Mouse (Mus musculus) G1E (cell line): Measurements from ENCODE around the gene H2-Ob. TPM values are rescaled to one million over a fixed set of nuclear protein-coding genes. Genes with fewer than 3 reads are reported as not detected.

ENCODE experiments used
- ATAC-seq: 2 replicates; pipeline ENCODE4 v1.8.0; 2016; ENCODE audit warnings: mild to moderate bottlenecking; ENCODE audit not compliant: insufficient number of reproducible peaks, poor library complexity, low FRiP score, severe bottlenecking; ENCODE audit errors: extremely low read depth
- DNase-seq: peaks from one replicate; pipeline ENCODE4 v3.0.0; 2012; ENCODE audit warnings: low spot score
- H3K27me3 ChIP-seq: 2 replicates; pipeline ENCODE4 v1.6.1; 2012; ENCODE audit warnings: mild to moderate bottlenecking, low read length, inconsistent platforms; ENCODE audit not compliant: insufficient read depth
- H3K36me3 ChIP-seq: replicated peaks from 2 replicates; pipeline ENCODE3; 2012; ENCODE audit warnings: mild to moderate bottlenecking, inconsistent platforms
- H3K4me1 ChIP-seq: 2 replicates; pipeline ENCODE4 v1.6.1; 2012; ENCODE audit warnings: low read depth, low read length, inconsistent platforms, mixed read lengths; ENCODE audit not compliant: insufficient read depth
- H3K4me3 ChIP-seq: 2 replicates; pipeline ENCODE4 v1.5.1; 2012; ENCODE audit warnings: low read depth, mild to moderate bottlenecking, inconsistent platforms, low read length, moderate library complexity, mixed read lengths
- H3K9me3 ChIP-seq: replicated peaks from 2 replicates; pipeline ENCODE4 v1.6.1; 2012; ENCODE audit warnings: inconsistent platforms
- CTCF ChIP-seq: IDR thresholded peaks from 2 replicates; pipeline ENCODE4 v1.5.1; 2012; ENCODE audit warnings: low read depth, low read length, inconsistent platforms, mixed read lengths
- GATA1 ChIP-seq: IDR thresholded peaks from 2 replicates; pipeline ENCODE4 v1.6.1; 2012; ENCODE audit warnings: borderline replicate concordance, low read length, inconsistent platforms, mixed read lengths
- GATA2 ChIP-seq: IDR thresholded peaks from 2 replicates; pipeline ENCODE4 v1.6.1; 2012; ENCODE audit warnings: low read depth, low read length, inconsistent platforms, borderline replicate concordance
- POLR2AphosphoS5 ChIP-seq: IDR thresholded peaks from 2 replicates; pipeline ENCODE4 v1.6.1; 2012; ENCODE audit warnings: low read depth, low read length, inconsistent platforms; ENCODE audit not compliant: insufficient replicate concordance
- TAL1 ChIP-seq: conservative IDR thresholded peaks from 2 replicates; pipeline ENCODE4 v1.6.1; 2012; ENCODE audit warnings: low read depth, low read length, inconsistent platforms, mixed read lengths
- polyA plus RNA-seq: library from polyadenylated mRNA; stranded (reverse); fragments of >175 nt; gene quantifications from 2 replicates; pipeline ENCODE4 v1.2.3, GENCODE M21; 2012
- total RNA-seq, 2 experiments: library from RNA; stranded (forward) in 1 of 2; stranded (reverse) in 1 of 2; fragments of 200-1000 nt in 1 of 2; fragments of >200 nt in 1 of 2; fragmentation: Nextera tagmentation in 1 of 2; gene quantifications; 2 replicates each; pipeline ENCODE4 v1.2.3; 2014 to 2017

The H2-Ob gene
- total and polyA plus RNA-seq, 3 experiments, result 0.11 TPM; not detected in 2

DNA sequence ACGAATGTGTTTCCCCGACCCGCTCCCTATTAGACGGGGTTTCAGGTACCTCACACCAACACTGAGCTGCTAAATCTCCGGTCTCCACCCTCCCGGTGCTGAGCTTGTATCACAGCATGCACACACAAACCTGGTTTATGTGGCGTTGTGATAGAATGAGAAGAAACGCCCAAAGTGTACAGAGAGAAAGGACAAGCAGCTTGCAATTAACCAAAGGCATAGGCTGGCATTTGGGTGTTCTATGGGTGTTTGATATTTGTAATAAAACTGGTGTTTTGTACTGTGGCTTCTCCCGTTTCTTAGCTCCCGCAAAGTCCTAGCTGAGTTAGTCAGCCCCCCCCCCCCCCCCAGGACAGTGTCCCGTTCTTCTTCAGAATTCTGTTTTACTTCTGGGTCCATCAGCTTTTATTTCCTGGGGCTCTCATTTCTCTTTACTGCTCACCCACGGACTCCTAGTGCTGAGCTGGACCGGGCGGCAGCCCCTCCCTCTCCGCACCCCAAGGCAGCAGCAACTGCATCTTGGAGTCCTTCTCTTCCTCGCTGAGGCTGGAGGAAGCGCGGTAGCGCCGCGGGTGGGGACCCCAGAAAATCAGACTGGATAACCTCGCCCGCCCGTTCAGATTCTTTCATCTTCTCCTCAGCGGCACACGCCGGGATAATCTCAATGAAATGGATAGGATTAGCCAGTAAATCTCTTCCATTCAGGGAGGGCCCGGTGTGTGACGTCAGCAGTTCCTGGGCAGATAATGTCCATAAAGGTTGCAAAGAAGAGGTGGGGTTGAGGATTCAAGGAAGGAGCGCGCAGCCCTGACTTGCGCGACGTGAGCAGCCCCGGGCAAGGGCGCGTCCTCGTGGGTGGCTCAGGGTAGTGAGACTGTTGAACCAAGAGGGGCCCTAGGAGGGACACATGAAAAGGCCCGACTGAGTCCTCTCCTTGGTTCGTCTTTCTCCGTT, 41.5 kb upstream of the H2-Ob start, which contains the start of gene Psmb8:
TSS of gene Psmb8 (plus strand) at position 781 of the 954 bp plus-strand sequence.
- H3K36me3 ChIP-seq, result peaks cover 7% of the 10 kb centered on the region
- no peak for ATAC-seq
- no peaks in the 10 kb centered on the region for H3K9me3 ChIP-seq
- peaks cover 34% of the 10 kb centered on the region for H3K27me3 ChIP-seq
- DNase-seq, result no peak
- H3K4me1 ChIP-seq, result peaks cover 13% of the 10 kb centered on the region
- no peak for TF ChIP-seq POLR2AphosphoS5
- TF ChIP-seq GATA2, result no peak
- TF ChIP-seq GATA1, result no peak
- TF ChIP-seq TAL1, result no peak
- TF ChIP-seq CTCF, result no peak
- H3K4me3 ChIP-seq, result no peak within 1 kb of the TSS

DNA sequence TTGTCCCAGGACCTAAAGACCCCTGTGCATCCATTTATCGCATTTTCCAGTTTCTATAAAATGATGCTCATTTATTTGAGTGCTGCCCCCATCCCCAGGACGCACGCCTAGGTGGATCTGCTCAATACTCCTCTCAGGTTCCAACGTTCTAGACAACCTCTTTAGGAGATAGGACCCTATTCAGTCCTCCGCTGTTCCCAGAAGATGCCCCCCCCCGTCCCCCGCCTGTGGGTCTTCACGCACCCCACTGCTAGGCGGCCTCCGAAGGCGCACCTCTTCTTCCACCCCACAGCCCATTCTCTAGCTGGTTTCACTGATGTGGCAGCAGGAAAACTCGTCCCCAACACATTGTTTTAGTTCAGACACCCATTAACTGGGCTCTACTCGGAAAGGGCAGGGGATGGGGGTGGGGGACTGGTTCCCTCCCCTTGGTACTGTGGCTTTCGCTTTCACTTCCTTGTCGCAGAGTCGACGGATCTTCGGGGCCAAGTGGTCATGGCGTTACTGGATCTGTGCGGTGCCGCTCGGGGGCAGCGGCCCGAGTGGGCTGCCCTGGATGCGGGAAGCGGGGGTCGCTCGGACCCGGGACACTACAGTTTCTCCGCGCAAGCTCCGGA, 40.7 kb upstream of the H2-Ob start:
- no peak for ATAC-seq
- Histone ChIP-seq H3K9me3 (no peaks in the 10 kb centered on the region), H3K27me3 (peaks cover 34% of the 10 kb centered on the region), H3K36me3 (peaks cover 7% of the 10 kb centered on the region), H3K4me3 (no peak overlapping the region), H3K4me1 (peaks cover 13% of the 10 kb centered on the region)
- DNase-seq, result no peak
- TF ChIP-seq GATA1 (no peak), CTCF (no peak), TAL1 (no peak), POLR2AphosphoS5 (no peak), GATA2 (no peak)

DNA sequence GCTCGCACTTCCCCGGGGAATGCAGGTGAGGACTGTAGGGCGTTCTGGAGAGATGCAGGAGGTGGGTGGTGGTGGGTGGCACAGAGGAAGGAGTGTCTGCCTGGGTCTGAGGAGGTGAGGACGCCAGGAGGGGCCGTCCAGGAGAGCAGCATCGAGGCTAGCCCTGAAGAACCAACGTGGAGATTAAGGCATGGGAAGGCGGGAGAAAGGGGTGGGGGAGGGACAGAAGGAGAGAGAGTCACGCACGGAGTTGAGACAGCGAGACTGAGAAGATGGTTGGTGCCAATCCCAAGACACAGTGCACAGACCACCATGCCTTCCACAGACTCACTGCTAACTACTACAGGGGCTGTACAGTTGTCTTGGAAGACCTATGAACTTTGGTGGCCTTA, 40.2 kb upstream of the H2-Ob start:
- Histone ChIP-seq H3K27me3 (peaks cover 33% of the 10 kb centered on the region), H3K4me3 (no peak overlapping the region), H3K4me1 (peaks cover 13% of the 10 kb centered on the region), H3K9me3 (no peaks in the 10 kb centered on the region), H3K36me3 (peaks cover 5% of the 10 kb centered on the region)
- TF ChIP-seq GATA2 (no peak), POLR2AphosphoS5 (no peak), CTCF (no peak), TAL1 (no peak), GATA1 (no peak)
- ATAC-seq, result no peak
- no peak for DNase-seq

DNA sequence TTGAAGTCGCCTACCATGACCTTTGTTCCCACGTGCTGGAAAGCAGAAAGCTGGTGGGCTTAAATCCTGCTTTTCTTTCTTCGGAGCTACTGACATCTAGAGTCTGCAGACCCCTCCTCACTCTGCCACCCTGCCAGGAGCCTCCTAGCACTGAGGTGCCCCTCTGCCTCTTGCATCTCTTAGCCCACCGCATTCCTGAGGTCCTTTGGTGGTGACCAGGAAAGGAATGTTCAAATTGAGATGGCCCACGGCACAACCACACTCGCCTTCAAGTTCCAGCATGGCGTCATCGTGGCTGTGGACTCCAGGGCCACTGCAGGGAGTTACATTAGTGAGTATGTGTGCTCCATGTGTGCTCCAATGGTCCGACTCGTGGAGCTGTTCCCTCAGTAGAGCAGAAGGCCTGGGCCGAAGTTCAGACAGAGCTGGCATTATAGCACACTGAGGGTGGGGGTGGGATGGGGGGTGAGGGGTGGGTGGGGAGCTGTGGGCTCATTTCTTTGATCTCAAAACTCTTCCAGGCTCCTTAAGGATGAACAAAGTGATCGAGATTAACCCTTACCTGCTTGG, 39.6 kb upstream of the H2-Ob start:
- TF ChIP-seq POLR2AphosphoS5 (no peak), CTCF (no peak), TAL1 (no peak), GATA2 (no peak), GATA1 (no peak)
- DNase-seq (no peak), ATAC-seq (no peak)
- Histone ChIP-seq H3K9me3 (no peaks in the 10 kb centered on the region), H3K4me1 (peaks cover 17% of the 10 kb centered on the region), H3K27me3 (peaks cover 33% of the 10 kb centered on the region), H3K4me3 (no peak overlapping the region), H3K36me3 (peaks cover 3% of the 10 kb centered on the region)

DNA sequence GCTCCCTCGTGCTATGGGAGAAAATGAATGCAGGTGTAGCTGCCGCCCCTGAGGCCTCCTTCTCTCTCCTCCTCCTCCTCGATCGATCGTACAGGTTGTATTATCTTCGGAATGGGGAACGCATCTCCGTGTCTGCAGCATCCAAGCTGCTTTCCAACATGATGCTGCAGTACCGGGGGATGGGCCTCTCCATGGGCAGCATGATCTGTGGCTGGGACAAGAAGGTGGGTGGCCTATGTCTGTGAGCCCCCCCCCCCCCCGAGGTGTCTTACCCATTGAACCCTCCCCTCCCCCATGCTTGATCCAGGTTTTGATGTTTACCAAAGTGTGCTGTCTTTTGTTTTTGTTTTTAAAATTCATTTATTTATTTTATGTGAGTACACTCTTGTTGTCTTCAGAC, 38.7 kb upstream of the H2-Ob start:
- ATAC-seq, result no peak
- H3K27me3 ChIP-seq, result peaks cover 30% of the 10 kb centered on the region
- no peak overlapping the region for H3K4me3 ChIP-seq
- H3K9me3 ChIP-seq, result no peaks in the 10 kb centered on the region
- H3K36me3 ChIP-seq, result no peaks in the 10 kb centered on the region
- DNase-seq, result no peak
- H3K4me1 ChIP-seq, result peaks cover 19% of the 10 kb centered on the region
- TF ChIP-seq CTCF (no peak), GATA2 (no peak), TAL1 (no peak), GATA1 (no peak), POLR2AphosphoS5 (no peak)

DNA sequence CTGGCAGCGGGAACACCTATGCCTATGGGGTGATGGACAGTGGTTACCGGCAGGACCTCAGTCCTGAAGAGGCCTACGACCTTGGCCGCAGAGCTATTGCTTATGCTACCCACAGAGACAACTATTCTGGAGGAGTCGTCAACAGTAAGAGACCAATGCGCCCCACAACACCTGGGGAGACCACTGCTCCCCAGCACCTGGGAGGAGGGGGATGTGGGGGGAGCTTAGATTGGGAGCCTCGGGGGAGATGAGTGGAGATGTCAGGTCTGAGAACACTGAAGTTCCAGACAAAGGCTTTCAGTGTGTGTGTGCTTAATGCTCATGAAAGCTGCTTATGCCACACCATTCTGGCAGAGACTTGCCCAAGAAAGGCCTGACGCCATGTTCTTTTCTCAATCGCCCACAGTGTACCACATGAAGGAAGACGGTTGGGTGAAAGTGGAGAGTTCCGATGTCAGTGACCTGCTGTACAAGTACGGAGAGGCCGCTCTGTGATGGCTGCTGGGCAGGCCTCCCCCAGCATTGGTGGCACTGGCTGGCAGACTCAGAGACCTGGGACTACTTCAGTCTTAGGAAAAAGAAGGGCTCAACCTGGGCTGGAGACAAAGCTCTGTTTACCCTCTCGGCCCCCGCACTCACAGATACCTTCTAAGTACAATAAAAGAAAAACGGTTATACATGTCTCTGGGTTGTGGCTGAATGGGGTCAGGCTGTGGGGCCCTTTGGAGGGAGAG, 37.8 kb upstream of the H2-Ob start:
- Histone ChIP-seq H3K4me1 (peaks cover 28% of the 10 kb centered on the region), H3K4me3 (no peak overlapping the region), H3K36me3 (peaks cover 7% of the 10 kb centered on the region), H3K9me3 (no peaks in the 10 kb centered on the region), H3K27me3 (peaks cover 30% of the 10 kb centered on the region)
- TF ChIP-seq GATA2 (no peak), GATA1 (no peak), POLR2AphosphoS5 (no peak), TAL1 (no peak), CTCF (no peak)
- ATAC-seq, result no peak
- DNase-seq, result no peak
